Mouse (Mus musculus): ENCODE measurements around the gene Gm10330. TPM values are rescaled to one million over a fixed set of nuclear protein-coding genes. Genes with fewer than 3 reads are reported as not detected.

Gene Gm10330
- polyA plus RNA-seq (2014; fragmentation: Illumina TruSeq; extraction: RNeasy Lipid Tissue Mini Kit (QIAGEN cat#74804); ENCODE audit: low read depth, low replicate concordance) = 0.15 TPM

GRCm38 (mm10) chr12:23780165-23780564 lies at the start of gene Gm10330:
Gene Gm10330 (minus strand): TSS chr12:23780265.

Measured in testis, adult 10 weeks (tissue).